Mouse (Mus musculus): ENCODE results near the gene Prl2a1. TPM values are rescaled to one million over a fixed set of nuclear protein-coding genes. Genes with fewer than 3 reads are reported as not detected.
"Not testable (repeated sequence)": the region's sequence is repeated elsewhere in the genome, so short reads cannot be mapped to it uniquely, and the experiment has no call there.

The Prl2a1 gene
- total RNA-seq (2021): not detected

- intact Hi-C loops (cut with DNase I): no loop called here
- no peak for DNase-seq (ENCODE audit: extremely low spot score in 1 of 2, low spot score in 2 of 2)
Measured at GRCm38 (mm10) chr13:27801354-27801753, at the start of gene Prl2a1. TSS of gene Prl2a1 (plus strand) at chr13:27801654.

- DNase-seq (ENCODE audit: extremely low spot score in 1 of 2, low spot score in 2 of 2); intact Hi-C loops (cut with DNase I): not testable (repeated sequence)
Measured at GRCm38 (mm10) chr13:27780704-27781103, 20.8 kb upstream of the Prl2a1 start, which contains the start of gene Prl7c1. TSS of gene Prl7c1 (minus strand) at chr13:27780804.

- intact Hi-C loops (cut with DNase I): no loop called here
- no peak for DNase-seq (ENCODE audit: extremely low spot score in 1 of 2, low spot score in 2 of 2)
Measured at GRCm38 (mm10) chr13:27799303-27799702, 2.2 kb upstream of the Prl2a1 start.

GRCm38 (mm10) chr13:27802765-27803164, 1.3 kb downstream of the Prl2a1 start:
- intact Hi-C loops (cut with DNase I): no loop called here
- no peak for DNase-seq (ENCODE audit: extremely low spot score in 1 of 2, low spot score in 2 of 2)

- DNase-seq (ENCODE audit: extremely low spot score in 1 of 2, low spot score in 2 of 2): no peak
- intact Hi-C loops (cut with DNase I): no loop called here
Measured at GRCm38 (mm10) chr13:27849042-27849441, 47.6 kb downstream of the Prl2a1 start, which contains the start of gene Prl2c1. TSS of gene Prl2c1 (plus strand) at chr13:27849342.

Other genes with a start within 250 kb of the Prl2a1 start
- gene Prl8a9, start 237.0 kb upstream of the Prl2a1 start, total RNA-seq (2021): not detected
- not detected for gene Prl8a1, start 219.5 kb upstream of the Prl2a1 start, total RNA-seq (2021)
- not detected for gene Prl7b1, start 191.1 kb upstream of the Prl2a1 start, total RNA-seq (2021)
- gene Prl7a1, start 159.2 kb upstream of the Prl2a1 start, total RNA-seq (2021): not detected
- gene Prl7a2, start 133.6 kb upstream of the Prl2a1 start, total RNA-seq (2021): not detected
- gene Prl7d1, start 84.9 kb upstream of the Prl2a1 start, total RNA-seq (2021): not detected
- not detected for gene Prl7c1, start 20.9 kb upstream of the Prl2a1 start, total RNA-seq (2021)
- not detected for gene Prl2c1, start 47.7 kb downstream of the Prl2a1 start, total RNA-seq (2021)
- not detected for gene Prl4a1, start 214.6 kb downstream of the Prl2a1 start, total RNA-seq (2021)